Mouse (Mus musculus) midbrain, embryonic 15.5 days (tissue): ENCODE measurements around the gene Fam20b. TPM values are rescaled to one million over a fixed set of nuclear protein-coding genes. Genes with fewer than 3 reads are reported as not detected.

Experiments
- ATAC-seq: fragments of 200-750 bp; cut with Nextera tagmentation; replicated peaks from 2 replicates; pipeline ENCODE4 v1.8.0; 2017; ENCODE audit warnings: moderate TSS enrichment
- H3K27ac ChIP-seq: fragments of 300-500 bp; sonication (generic); 2 replicates; pipeline ENCODE4 v1.5.1; 2015; ENCODE audit warnings: mild to moderate bottlenecking, inconsistent platforms
- H3K27me3 ChIP-seq: fragments of 300-500 bp; sonication (generic); replicated peaks from 2 replicates; pipeline ENCODE4 v1.6.1; 2015; ENCODE audit warnings: inconsistent platforms
- H3K36me3 ChIP-seq: fragments of 300-500 bp; sonication (generic); replicated peaks from 2 replicates; pipeline ENCODE4 v1.6.1; 2015; ENCODE audit warnings: inconsistent platforms
- H3K4me1 ChIP-seq: fragments of 300-500 bp; sonication (generic); 2 replicates; pipeline ENCODE4 v1.6.1; 2015; ENCODE audit warnings: inconsistent platforms
- H3K4me2 ChIP-seq: fragments of 300-500 bp; sonication (generic); 2 replicates; pipeline ENCODE4 v1.6.1; 2015; ENCODE audit warnings: inconsistent platforms, mild to moderate bottlenecking, moderate library complexity
- H3K4me3 ChIP-seq: fragments of 300-500 bp; sonication (generic); 2 replicates; pipeline ENCODE4 v1.5.1; 2015; ENCODE audit warnings: mild to moderate bottlenecking, inconsistent platforms
- H3K9ac ChIP-seq: fragments of 300-500 bp; sonication (generic); 2 replicates; pipeline ENCODE4 v1.6.1; 2015; ENCODE audit warnings: mild to moderate bottlenecking, inconsistent platforms
- H3K9me3 ChIP-seq: fragments of 300-500 bp; sonication (generic); 2 replicates; pipeline ENCODE4 v1.6.1; 2016; ENCODE audit warnings: inconsistent platforms
- WGBS: fragments of 180-500 bp; shearing (Covaris S2); methylation state at CpG from one replicate; pipeline ENCODE4 v1.1.7; 2015; ENCODE audit warnings: mixed read lengths; 5-methylcytosine and 5-hydroxymethylcytosine counted together
- polyA plus RNA-seq: library from polyadenylated mRNA; unstranded; fragments of >200 nt; fragmentation: Nextera tagmentation; extraction: Ambion mirVana; gene quantifications from 2 replicates; pipeline ENCODE4 v1.2.1, GENCODE M21; 2015

The Fam20b gene
- 34.2 and 34.7 TPM in 2 replicates for polyA plus RNA-seq

DNA sequence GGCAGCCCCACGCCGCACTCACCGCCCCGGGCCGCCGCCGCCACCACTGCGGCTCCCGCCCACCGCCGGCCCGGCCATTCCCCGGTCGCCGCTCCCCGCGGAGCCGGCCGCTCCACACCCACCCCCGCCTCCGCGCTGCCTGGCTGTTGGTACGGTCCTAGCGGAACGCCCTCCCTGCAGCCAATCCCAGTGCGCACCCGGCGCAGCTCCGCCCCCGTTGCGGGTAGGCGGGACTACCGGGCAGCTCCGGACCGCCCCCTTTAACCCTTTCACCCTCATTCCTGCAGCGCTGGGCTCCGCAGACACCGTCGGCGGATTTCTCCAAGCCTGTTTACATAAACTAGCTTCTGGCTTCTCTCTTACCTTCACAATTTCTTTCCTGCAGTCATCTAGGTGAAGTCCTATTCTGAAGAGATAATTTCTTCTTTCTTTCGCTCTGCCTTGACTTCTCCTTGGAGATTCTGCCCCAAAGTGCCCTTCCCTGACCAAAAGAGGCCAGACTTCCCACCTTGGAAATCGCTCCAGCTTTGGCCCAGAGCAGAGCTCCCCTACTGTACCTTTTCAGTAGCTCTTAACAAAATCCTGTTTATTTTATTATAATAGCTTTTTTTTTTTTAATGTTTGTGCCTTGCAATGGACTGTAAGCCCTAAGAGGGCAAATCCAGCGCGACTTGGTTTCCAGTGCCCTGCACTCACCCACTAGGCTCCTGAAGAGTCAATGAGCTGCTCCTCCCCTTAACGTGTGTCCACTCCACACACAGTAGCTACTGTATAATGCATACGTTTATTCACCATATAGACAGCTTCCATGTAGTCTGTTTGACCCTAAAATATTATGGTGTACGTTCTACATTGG lies at the start of gene Fam20b:
Fam20b (minus strand) TSS at position 137 of the 856 bp plus-strand sequence.
- Histone ChIP-seq H3K4me2 (peak within 1 kb of the TSS; percentile 75), H3K27me3 (no peaks in the 10 kb centered on the region), H3K9me3 (no peaks in the 10 kb centered on the region), H3K4me1 (peaks cover 20% of the 10 kb centered on the region), H3K4me3 (peak within 1 kb of the TSS; percentile 95), H3K27ac (peak within 1 kb of the TSS; percentile 94), H3K36me3 (no peaks in the 10 kb centered on the region), H3K9ac (peak within 1 kb of the TSS; percentile 94)
- peak; percentile 98 for ATAC-seq
- 1% methylated on average over 46 of the region's 47 CpGs for WGBS

DNA sequence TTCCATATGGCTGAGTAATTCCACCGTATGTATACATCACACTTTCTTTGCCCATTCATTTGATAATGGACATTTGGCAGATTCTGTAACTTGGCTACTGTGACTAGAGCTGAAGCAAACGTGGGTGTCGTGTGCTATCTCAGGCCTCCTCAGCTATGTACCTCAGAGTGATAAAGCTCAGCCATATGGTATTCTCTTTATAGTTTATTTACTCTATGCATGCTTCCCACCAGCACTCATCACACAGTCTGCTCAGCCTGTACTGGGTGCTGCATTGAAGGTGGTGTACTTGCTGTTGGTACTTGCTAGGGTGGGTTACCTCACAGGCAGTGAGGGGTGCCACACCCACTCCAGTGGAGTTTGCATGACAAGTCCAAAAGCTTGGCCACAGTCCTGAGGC lies 46.4 kb upstream of the Fam20b start:
- Histone ChIP-seq H3K4me1 (no peaks in the 10 kb centered on the region), H3K27me3 (no peaks in the 10 kb centered on the region), H3K9ac (no peak overlapping the region), H3K9me3 (no peaks in the 10 kb centered on the region), H3K4me2 (no peak overlapping the region), H3K36me3 (no peaks in the 10 kb centered on the region), H3K27ac (no peak overlapping the region), H3K4me3 (no peak overlapping the region)
- WGBS = 95% methylated on average over 3 of the region's 3 CpGs
- ATAC-seq = no peak

DNA sequence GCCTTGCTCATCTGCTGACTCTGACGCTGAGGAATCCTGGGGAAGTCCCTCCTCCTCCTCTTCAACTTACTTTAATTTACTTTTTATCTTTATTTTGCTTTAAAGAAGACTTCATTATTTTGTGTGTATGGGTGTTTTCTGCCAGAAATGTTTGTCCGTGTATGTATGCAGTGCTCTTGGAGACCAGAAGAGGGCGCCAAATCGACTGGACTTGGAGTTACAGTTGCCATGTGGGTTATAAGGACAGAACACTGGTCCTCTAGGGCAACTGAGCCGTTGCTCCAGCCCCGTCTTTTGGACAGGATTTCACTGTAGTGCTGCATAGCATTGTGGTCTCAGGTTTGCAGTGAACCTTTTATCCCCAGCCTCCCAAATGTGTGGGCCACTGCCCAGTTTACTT lies 45.7 kb upstream of the Fam20b start:
- Histone ChIP-seq H3K9me3 (no peaks in the 10 kb centered on the region), H3K4me2 (no peak overlapping the region), H3K4me3 (no peak overlapping the region), H3K27ac (no peak overlapping the region), H3K36me3 (no peaks in the 10 kb centered on the region), H3K27me3 (no peaks in the 10 kb centered on the region), H3K4me1 (no peaks in the 10 kb centered on the region), H3K9ac (no peak overlapping the region)
- WGBS = 77% methylated on average over 6 of the region's 6 CpGs
- ATAC-seq = no peak

- Histone ChIP-seq H3K27ac (no peak overlapping the region), H3K9ac (no peak overlapping the region), H3K4me3 (no peak overlapping the region), H3K27me3 (no peaks in the 10 kb centered on the region), H3K9me3 (no peaks in the 10 kb centered on the region), H3K4me1 (no peaks in the 10 kb centered on the region), H3K36me3 (no peaks in the 10 kb centered on the region), H3K4me2 (no peak overlapping the region)
- no peak for ATAC-seq
- 94% methylated on average over 6 of the region's 6 CpGs for WGBS
Observed at GRCm38 (mm10) chr1:156763280-156763679, 44.4 kb upstream of the Fam20b start.

DNA sequence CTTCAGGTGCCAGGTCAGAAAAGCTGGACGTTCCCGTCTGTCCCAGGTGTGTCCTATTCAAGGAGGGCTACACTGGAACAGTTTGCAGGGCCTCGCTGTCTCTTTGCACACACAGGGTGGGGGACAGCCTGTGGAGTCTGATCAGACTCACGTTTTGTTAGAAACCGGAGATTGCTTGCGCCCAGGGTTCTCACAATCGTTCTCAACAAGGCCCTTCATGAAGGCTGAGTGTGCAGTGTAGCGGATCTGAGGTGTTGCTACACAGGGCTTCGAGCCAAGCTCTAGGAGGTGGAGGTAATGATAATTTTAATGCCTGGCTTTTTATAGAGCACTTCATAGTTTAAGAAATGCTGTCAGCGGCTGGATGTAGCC lies 42.5 kb upstream of the Fam20b start:
- no peak for ATAC-seq
- WGBS = 74% methylated on average over 10 of the region's 10 CpGs
- H3K9ac ChIP-seq = no peak overlapping the region
- H3K27me3 ChIP-seq = no peaks in the 10 kb centered on the region
- H3K9me3 ChIP-seq = no peaks in the 10 kb centered on the region
- no peak overlapping the region for H3K4me3 ChIP-seq
- H3K4me1 ChIP-seq = no peaks in the 10 kb centered on the region
- no peak overlapping the region for H3K4me2 ChIP-seq
- H3K36me3 ChIP-seq = no peaks in the 10 kb centered on the region
- no peak overlapping the region for H3K27ac ChIP-seq

DNA sequence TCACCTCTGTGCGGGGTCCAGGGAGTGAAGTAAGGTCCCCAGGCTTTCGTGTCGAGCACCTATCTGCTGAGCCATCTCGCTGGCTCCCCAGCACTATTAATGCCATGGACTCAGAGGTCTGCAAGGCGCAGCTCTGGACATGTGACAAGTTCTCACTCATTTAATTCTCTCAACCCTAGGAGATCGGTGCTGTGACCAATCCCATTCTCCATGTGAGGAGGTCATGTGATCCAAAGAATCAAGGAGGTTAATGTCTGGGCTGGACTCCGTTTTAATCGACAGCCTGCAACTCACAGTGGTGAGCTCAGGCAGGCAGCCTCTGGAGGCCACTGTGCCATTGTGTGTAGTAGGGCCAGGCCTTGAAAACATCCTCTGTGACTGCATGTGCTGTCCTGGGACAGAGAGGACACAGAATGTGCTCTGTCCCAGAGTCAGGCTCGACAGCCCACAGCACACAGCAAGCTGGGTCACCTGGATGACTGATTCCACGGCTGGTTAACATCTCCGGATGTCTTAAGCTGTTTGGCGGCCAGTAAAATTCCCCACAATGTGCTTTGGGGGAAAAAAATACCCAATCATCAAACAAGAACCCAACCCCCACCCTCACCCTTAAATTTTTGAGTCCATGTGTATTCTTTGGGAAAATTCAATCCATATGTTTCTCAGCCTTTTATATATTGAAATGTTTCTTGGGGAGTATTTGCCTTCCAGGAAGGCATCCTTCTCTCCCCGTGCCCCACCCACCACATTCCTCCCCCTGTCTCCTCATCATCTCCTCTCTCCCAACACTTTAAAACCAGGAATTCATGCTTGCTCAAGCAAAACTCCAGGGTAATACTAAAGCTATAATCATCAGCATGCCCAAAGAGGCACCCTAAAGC lies 41.9 kb upstream of the Fam20b start:
- no peak overlapping the region for H3K27ac ChIP-seq
- WGBS = 58% methylated on average over 13 of the region's 13 CpGs
- no peak overlapping the region for H3K4me3 ChIP-seq
- no peak overlapping the region for H3K4me2 ChIP-seq
- no peaks in the 10 kb centered on the region for H3K4me1 ChIP-seq
- no peaks in the 10 kb centered on the region for H3K9me3 ChIP-seq
- no peaks in the 10 kb centered on the region for H3K27me3 ChIP-seq
- ATAC-seq = 0 out of 2 replicates have a peak, but pooled peaks have one; percentile 37
- H3K36me3 ChIP-seq = no peaks in the 10 kb centered on the region
- H3K9ac ChIP-seq = no peak overlapping the region

DNA sequence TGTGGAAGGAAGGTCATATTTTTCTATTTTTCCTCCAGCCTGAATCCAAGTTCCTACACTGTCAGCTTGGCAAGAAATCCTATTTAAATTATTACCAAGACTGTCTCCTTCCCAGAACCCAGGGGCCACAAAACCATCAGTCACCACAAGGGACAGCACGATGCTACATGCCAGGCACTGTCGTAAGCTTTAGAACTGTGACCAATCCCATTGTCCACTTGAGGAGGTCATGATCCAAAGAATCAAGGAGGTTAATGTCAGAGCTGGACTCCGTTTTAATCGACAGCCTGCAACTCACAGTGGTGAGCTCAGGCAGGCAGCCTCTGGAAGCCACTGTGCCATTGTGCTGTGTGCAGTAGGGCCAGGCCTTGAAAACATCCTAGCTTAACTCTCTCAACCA lies 39.4 kb upstream of the Fam20b start:
- ATAC-seq = no peak
- H3K9me3 ChIP-seq = no peaks in the 10 kb centered on the region
- H3K4me2 ChIP-seq = no peak overlapping the region
- H3K36me3 ChIP-seq = no peaks in the 10 kb centered on the region
- H3K27ac ChIP-seq = no peak overlapping the region
- peaks cover 15% of the 10 kb centered on the region for H3K4me1 ChIP-seq
- H3K9ac ChIP-seq = no peak overlapping the region
- H3K4me3 ChIP-seq = no peak overlapping the region
- 20% methylated on average over 4 of the region's 4 CpGs for whole genome bisulfite sequencing
- no peaks in the 10 kb centered on the region for H3K27me3 ChIP-seq

- Histone ChIP-seq H3K4me1 (peaks cover 18% of the 10 kb centered on the region), H3K4me2 (peak overlapping the region; percentile 26), H3K27ac (peak overlapping the region; percentile 60), H3K36me3 (no peaks in the 10 kb centered on the region), H3K9me3 (no peaks in the 10 kb centered on the region), H3K9ac (no peak overlapping the region), H3K4me3 (no peak overlapping the region), H3K27me3 (no peaks in the 10 kb centered on the region)
- WGBS = 35% methylated on average over 15 of the region's 15 CpGs
- ATAC-seq = peak; percentile 70
Observed at GRCm38 (mm10) chr1:156754608-156755413, 35.9 kb upstream of the Fam20b start.

DNA sequence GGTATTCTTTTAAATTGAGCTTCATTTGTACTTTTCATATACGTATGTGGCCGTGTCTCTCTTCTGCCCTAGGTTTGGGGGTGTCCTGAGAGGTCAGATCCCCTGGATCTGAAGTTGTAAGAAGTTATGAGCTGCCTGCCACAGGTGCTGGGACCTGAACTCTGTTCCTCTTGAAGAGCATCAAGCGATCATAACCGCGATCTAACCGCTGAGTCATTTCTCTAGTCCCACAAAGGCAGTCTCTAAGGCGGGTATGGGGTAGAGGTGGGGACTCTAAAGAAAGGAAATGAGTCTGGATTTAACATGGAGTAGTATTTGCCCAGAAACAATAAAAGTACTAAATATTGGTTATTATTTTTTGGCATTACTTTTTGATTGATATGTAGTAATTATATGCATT lies 34.1 kb upstream of the Fam20b start:
- H3K27ac ChIP-seq = no peak overlapping the region
- H3K36me3 ChIP-seq = no peaks in the 10 kb centered on the region
- peaks cover 18% of the 10 kb centered on the region for H3K4me1 ChIP-seq
- no peak overlapping the region for H3K9ac ChIP-seq
- H3K9me3 ChIP-seq = no peaks in the 10 kb centered on the region
- H3K4me3 ChIP-seq = no peak overlapping the region
- no peak overlapping the region for H3K4me2 ChIP-seq
- 89% methylated on average over 7 of the region's 7 CpGs for WGBS
- H3K27me3 ChIP-seq = no peaks in the 10 kb centered on the region
- ATAC-seq = no peak

GRCm38 (mm10) chr1:156752020-156752724 lies 33.3 kb upstream of the Fam20b start:
- H3K9ac ChIP-seq = 0 out of 2 replicates have a peak overlapping the region, but pooled peaks have one; percentile 9
- ATAC-seq = 0 out of 2 replicates have a peak, but pooled peaks have one; percentile 44
- H3K36me3 ChIP-seq = no peaks in the 10 kb centered on the region
- H3K27ac ChIP-seq = peak overlapping the region; percentile 23; the same call in 1 of the 2 replicates
- peak overlapping the region; percentile 45 for H3K4me2 ChIP-seq
- no peaks in the 10 kb centered on the region for H3K27me3 ChIP-seq
- 4% methylated on average over 21 of the region's 21 CpGs for WGBS
- no peaks in the 10 kb centered on the region for H3K9me3 ChIP-seq
- peaks cover 18% of the 10 kb centered on the region for H3K4me1 ChIP-seq
- H3K4me3 ChIP-seq = peak overlapping the region; percentile 20; the same call in 1 of the 2 replicates

GRCm38 (mm10) chr1:156750261-156750660 lies 31.4 kb upstream of the Fam20b start:
- H3K36me3 ChIP-seq = no peaks in the 10 kb centered on the region
- no peaks in the 10 kb centered on the region for H3K9me3 ChIP-seq
- H3K9ac ChIP-seq = no peak overlapping the region
- no peaks in the 10 kb centered on the region for H3K27me3 ChIP-seq
- no peak overlapping the region for H3K4me3 ChIP-seq
- WGBS = 57% methylated on average over 4 of the region's 4 CpGs
- no peak overlapping the region for H3K4me2 ChIP-seq
- no peak for ATAC-seq
- H3K4me1 ChIP-seq = peaks cover 16% of the 10 kb centered on the region
- H3K27ac ChIP-seq = no peak overlapping the region
